Mouse (Mus musculus) CH12.LX (cell line): ENCODE data around the gene Hist1h2bg. TPM values are rescaled to one million over a fixed set of nuclear protein-coding genes. Genes with fewer than 3 reads are reported as not detected.

Experiments
- DNase-seq: peaks from one replicate; pipeline ENCODE4 v3.0.0-alpha.2; 2013; ENCODE audit errors: extremely low read depth
- H3K27ac ChIP-seq: 2 replicates; pipeline ENCODE4 v1.5.1; 2012; ENCODE audit warnings: low read depth, mild to moderate bottlenecking, control low read depth, moderate library complexity; ENCODE audit not compliant: insufficient read depth
- H3K27me3 ChIP-seq: replicated peaks from 2 replicates; pipeline ENCODE3; 2012; ENCODE audit warnings: inconsistent platforms
- H3K36me3 ChIP-seq, 2 experiments: replicated peaks in 1 of 2; 2 replicates each; pipeline versions ENCODE3 to v1.6.1; 2012; ENCODE audit warnings: inconsistent platforms in 1 of 2, low read length in 1 of 2, mild to moderate bottlenecking in 1 of 2, mixed read lengths in 1 of 2, moderate library complexity in 1 of 2; ENCODE audit not compliant: control insufficient read depth in 1 of 2, insufficient read depth in 1 of 2
- H3K4me1 ChIP-seq, 2 experiments: 2 replicates each; pipeline ENCODE4 v1.6.1; 2012; ENCODE audit warnings: inconsistent platforms in 1 of 2, moderate library complexity in 1 of 2; ENCODE audit not compliant: insufficient read depth in 2 of 2, control insufficient read depth in 1 of 2
- H3K4me2 ChIP-seq: 2 replicates; pipeline ENCODE4 v1.6.1; 2012; ENCODE audit warnings: low read depth, mild to moderate bottlenecking, control low read depth; ENCODE audit not compliant: poor library complexity, insufficient read depth, severe bottlenecking
- H3K4me3 ChIP-seq, 3 experiments: fragments of 150-350 bp in 1 of 3; sonication (generic) in 1 of 3; replicated peaks in 1 of 3; 2 replicates each; pipeline versions ENCODE3 to v1.5.1; 2011 to 2012; ENCODE audit warnings: low read depth in 2 of 3, low read length in 2 of 3, mild to moderate bottlenecking in 2 of 3, moderate library complexity in 2 of 3, control low read depth in 1 of 3, improper control_type of control experiment in 1 of 3, inconsistent platforms in 1 of 3, mixed read lengths in 1 of 3; ENCODE audit not compliant: poor library complexity in 1 of 3
- H3K79me2 ChIP-seq: replicated peaks from 2 replicates; pipeline ENCODE4 v1.6.1; 2012; ENCODE audit warnings: mild to moderate bottlenecking, moderate library complexity; ENCODE audit not compliant: control insufficient read depth, poor library complexity, insufficient read depth, severe bottlenecking; ENCODE audit errors: extremely low read depth
- H3K9ac ChIP-seq: 2 replicates; pipeline ENCODE4 v1.6.1; 2012; ENCODE audit warnings: low read depth, mild to moderate bottlenecking, control low read depth, moderate library complexity; ENCODE audit not compliant: insufficient read depth
- H3K9me3 ChIP-seq: replicated peaks from 2 replicates; pipeline ENCODE3; 2012; ENCODE audit warnings: low read length, inconsistent platforms, mixed read lengths
- BHLHE40 ChIP-seq: IDR thresholded peaks from 2 replicates; pipeline ENCODE4 v1.6.1; 2011; ENCODE audit warnings: mild to moderate bottlenecking, low read depth, low read length, improper control_type of control experiment
- CHD1 ChIP-seq: IDR thresholded peaks from 2 replicates; pipeline ENCODE4 v1.6.1; 2012; ENCODE audit warnings: low read depth, low read length, improper control_type of control experiment, inconsistent platforms
- CTCF ChIP-seq, 2 experiments: IDR thresholded peaks in 1 of 2; conservative IDR thresholded peaks in 1 of 2; 2 replicates each; pipeline ENCODE4 v1.5.1; 2011 to 2012; ENCODE audit warnings: low read depth in 2 of 2, low read length in 2 of 2, improper control_type of control experiment in 1 of 2, inconsistent platforms in 1 of 2, mild to moderate bottlenecking in 1 of 2, moderate library complexity in 1 of 2
- E2F4 ChIP-seq: IDR thresholded peaks from 2 replicates; pipeline ENCODE4 v1.6.1; 2011; ENCODE audit warnings: low read depth, low read length, improper control_type of control experiment; ENCODE audit not compliant: insufficient replicate concordance
- ELF1 ChIP-seq: IDR thresholded peaks from 2 replicates; pipeline ENCODE4 v1.6.1; 2014; ENCODE audit warnings: low read depth, mild to moderate bottlenecking, inconsistent platforms, low read length, improper control_type of control experiment
- ETS1 ChIP-seq: conservative IDR thresholded peaks from 2 replicates; pipeline ENCODE4 v1.6.1; 2012; ENCODE audit warnings: low read depth, mild to moderate bottlenecking, inconsistent platforms, low read length, improper control_type of control experiment, moderate library complexity
- GABPA ChIP-seq: IDR thresholded peaks from 2 replicates; pipeline ENCODE4 v1.6.1; 2012; ENCODE audit warnings: low read depth, low read length, improper control_type of control experiment, inconsistent platforms; ENCODE audit not compliant: insufficient replicate concordance
- HCFC1 ChIP-seq: IDR thresholded peaks from 2 replicates; pipeline ENCODE4 v1.6.1; 2012; ENCODE audit warnings: low read depth, mild to moderate bottlenecking, inconsistent platforms, low read length, improper control_type of control experiment
- IRF4 ChIP-seq: IDR thresholded peaks from 2 replicates; pipeline ENCODE4 v1.6.1; 2014; ENCODE audit warnings: low read depth, mild to moderate bottlenecking, inconsistent platforms, low read length, improper control_type of control experiment
- JUN ChIP-seq: IDR thresholded peaks from 2 replicates; pipeline ENCODE4 v1.6.1; 2011; ENCODE audit warnings: low read depth, mild to moderate bottlenecking, low read length, improper control_type of control experiment, moderate library complexity; ENCODE audit not compliant: insufficient read depth
- KAT2A ChIP-seq: IDR thresholded peaks from 2 replicates; pipeline ENCODE4 v1.6.1; 2012; ENCODE audit warnings: low read length, improper control_type of control experiment, inconsistent platforms; ENCODE audit not compliant: insufficient replicate concordance
- MAFK ChIP-seq: IDR thresholded peaks from 2 replicates; pipeline ENCODE4 v1.6.1; 2011; ENCODE audit warnings: low read length, improper control_type of control experiment; ENCODE audit not compliant: insufficient replicate concordance
- MAX ChIP-seq: IDR thresholded peaks from 2 replicates; pipeline ENCODE4 v1.6.1; 2011; ENCODE audit warnings: low read length, improper control_type of control experiment
- MEF2A ChIP-seq: IDR thresholded peaks from 2 replicates; pipeline ENCODE4 v1.6.1; 2014; ENCODE audit warnings: low read depth, mild to moderate bottlenecking, inconsistent platforms, low read length, improper control_type of control experiment, borderline replicate concordance
- MXI1 ChIP-seq: IDR thresholded peaks from 2 replicates; pipeline ENCODE4 v1.6.1; 2011; ENCODE audit warnings: mild to moderate bottlenecking, low read depth, low read length, improper control_type of control experiment
- NELFE ChIP-seq: IDR thresholded peaks from 2 replicates; pipeline ENCODE4 v1.6.1; 2011; ENCODE audit warnings: low read depth, low read length, improper control_type of control experiment
- NRF1 ChIP-seq: IDR thresholded peaks from 2 replicates; pipeline ENCODE4 v1.6.1; 2014; ENCODE audit warnings: low read depth, mild to moderate bottlenecking, inconsistent platforms, low read length, improper control_type of control experiment, moderate library complexity
- POLR2A ChIP-seq: IDR thresholded peaks from 2 replicates; pipeline ENCODE4 v1.6.1; 2011; ENCODE audit warnings: low read depth, mild to moderate bottlenecking, improper control_type of control experiment, low read length
- POLR2AphosphoS2 ChIP-seq: IDR thresholded peaks from 2 replicates; pipeline ENCODE4 v1.6.1; 2011; ENCODE audit warnings: low read depth, low read length, improper control_type of control experiment
- RAD21 ChIP-seq: IDR thresholded peaks from 2 replicates; pipeline ENCODE4 v1.6.1; 2011; ENCODE audit warnings: low read depth, mild to moderate bottlenecking, low read length, improper control_type of control experiment, moderate library complexity
- RCOR1 ChIP-seq: conservative IDR thresholded peaks from 2 replicates; pipeline ENCODE4 v1.6.1; 2012; ENCODE audit warnings: low read depth, mild to moderate bottlenecking, inconsistent platforms, low read length, improper control_type of control experiment
- SIN3A ChIP-seq: IDR thresholded peaks from 2 replicates; pipeline ENCODE4 v1.6.1; 2012; ENCODE audit warnings: low read length, improper control_type of control experiment, inconsistent platforms
- TBP ChIP-seq: conservative IDR thresholded peaks from 2 replicates; pipeline ENCODE4 v1.6.1; 2011; ENCODE audit warnings: low read depth, low read length, improper control_type of control experiment
- TCF12 ChIP-seq: IDR thresholded peaks from 2 replicates; pipeline ENCODE4 v1.6.1; 2014; ENCODE audit warnings: low read depth, mild to moderate bottlenecking, inconsistent platforms, low read length, improper control_type of control experiment
- UBTF ChIP-seq: IDR thresholded peaks from 2 replicates; pipeline ENCODE4 v1.6.1; 2012; ENCODE audit warnings: low read depth, mild to moderate bottlenecking, inconsistent platforms, low read length, improper control_type of control experiment, moderate library complexity
- USF2 ChIP-seq: conservative IDR thresholded peaks from 2 replicates; pipeline ENCODE4 v1.6.1; 2011; ENCODE audit warnings: low read depth, low read length, improper control_type of control experiment
- ZC3H11A ChIP-seq: IDR thresholded peaks from 2 replicates; pipeline ENCODE4 v1.6.1; 2012; ENCODE audit warnings: low read depth, mild to moderate bottlenecking, inconsistent platforms, low read length, improper control_type of control experiment
- ZKSCAN1 ChIP-seq: IDR thresholded peaks from 2 replicates; pipeline ENCODE4 v1.6.1; 2012; ENCODE audit warnings: low read depth, inconsistent platforms, low read length, improper control_type of control experiment, borderline replicate concordance
- ZMIZ1 ChIP-seq: IDR thresholded peaks from 2 replicates; pipeline ENCODE4 v1.6.1; 2012; ENCODE audit warnings: low read depth, mild to moderate bottlenecking, inconsistent platforms, low read length, improper control_type of control experiment
- dilution Hi-C: fragments of 300-500 bp; cut with MboI; formaldehyde crosslinking; loops from 2 replicates; pipeline ENCODE4 v1.14.3; 2020; ENCODE audit warnings: low sequenced_read_pairs; ENCODE audit not compliant: extremely low pct_unique_long_range_greater_than_20kb, extremely low pct_ligation_motif_present
- in situ Hi-C: fragments of 300-500 bp; cut with MboI; formaldehyde crosslinking; loops from 3 replicates; pipeline ENCODE4 v1.14.3; 2019; ENCODE audit warnings: low sequenced_read_pairs, low pct_ligation_motif_present, low pct_unique_long_range_greater_than_20kb, mixed read lengths
- polyA plus RNA-seq: library from polyadenylated mRNA; unstranded; fragments of >175 nt; gene quantifications from 2 replicates; pipeline ENCODE4 v1.2.1, GENCODE M21; 2012; ENCODE audit warnings: low read depth; ENCODE audit not compliant: insufficient read length
- total RNA-seq, 2 experiments: library from RNA; depleted of rRNA; stranded (reverse); fragments of 300-350 nt in 1 of 2; fragments of >200 nt in 1 of 2; gene quantifications; 2 replicates each; pipeline ENCODE4 v1.2.3; 2012 to 2014

Hist1h2bg gene
- total and polyA plus RNA-seq, 3 experiments, result 9.4 to 3,252 (median 136) TPM

- no peaks in the 10 kb centered on the region for H3K9me3 ChIP-seq
- H3K9ac ChIP-seq, result peak overlapping the region; percentile 73
- H3K27ac ChIP-seq, result peak overlapping the region; percentile 52; the same call in 1 of the 2 replicates
- no peaks in the 10 kb centered on the region for H3K27me3 ChIP-seq
- H3K4me1 ChIP-seq, result peaks cover 4 to 28% of the 10 kb centered on the region in 2 experiments; a peak in 3 of 4 replicates
- H3K79me2 ChIP-seq, result no peaks in the 10 kb centered on the region
- no peak for DNase-seq
- no peak overlapping the region for H3K4me3 ChIP-seq
- H3K36me3 ChIP-seq, result no peaks in the 10 kb centered on the region
- in situ Hi-C loops, result loop anchor here (25.0 kb wide), 1 partner anchor 1817 kb away; the partner anchor contains the start of gene Hist1h4j
- TF ChIP-seq MAX (no peak), ZKSCAN1 (no peak), HCFC1 (no peak), SIN3A (no peak), POLR2AphosphoS2 (no peak), ZC3H11A (no peak), RAD21 (no peak), TCF12 (no peak), CHD1 (no peak), JUN (no peak), ZMIZ1 (no peak), TBP (no peak), GABPA (no peak), POLR2A (no peak), USF2 (no peak), IRF4 (no peak)
- peak overlapping the region; percentile 65 for H3K4me2 ChIP-seq
- dilution Hi-C loops, result no loop called here
These were observed 16.8 kb upstream of the Hist1h2bg start for GRCm38 (mm10) chr13:23554393-23554792.

GRCm38 (mm10) chr13:23554925-23555838 is 16.0 kb upstream of the Hist1h2bg start:
- Histone ChIP-seq H3K27me3 (no peaks in the 10 kb centered on the region), H3K27ac (peak overlapping the region; percentile 83), H3K4me2 (peak overlapping the region; percentile 65), H3K36me3 (no peaks in the 10 kb centered on the region), H3K4me1 (peaks cover 4 to 28% of the 10 kb centered on the region in 2 experiments; a peak in 3 of 4 replicates), H3K79me2 (no peaks in the 10 kb centered on the region), H3K4me3 (peak overlapping the region; percentile 3 to 54 (median 50)), H3K9ac (peak overlapping the region; percentile 73), H3K9me3 (no peaks in the 10 kb centered on the region)
- dilution Hi-C loops, result no loop called here
- peak; percentile 92 for DNase-seq
- in situ Hi-C loops, result loop anchor here (25.0 kb wide), 1 partner anchor 1818 kb away; the partner anchor contains the start of gene Hist1h4j
- TF ChIP-seq RCOR1 (peak; percentile 95), UBTF (peak; percentile 97), E2F4 (peak; percentile 74; the same call in 1 of the 2 replicates), MEF2A (peak; percentile 58), KAT2A (0 out of 2 replicates have a peak, but pooled peaks have one; percentile 45), ZMIZ1 (peak; percentile 100), MXI1 (peak; percentile 41; the same call in 1 of the 2 replicates), MAFK (no peak; the same call in 1 of the 2 replicates), POLR2AphosphoS2 (peak; percentile 100), NRF1 (0 out of 2 replicates have a peak, but pooled peaks have one; percentile 37), ZKSCAN1 (no peak; the same call in 1 of the 2 replicates), SIN3A (peak; percentile 90), ELF1 (0 out of 2 replicates have a peak, but pooled peaks have one; percentile 36), ETS1 (peak; percentile 24; the same call in 1 of the 2 replicates), BHLHE40 (0 out of 2 replicates have a peak, but pooled peaks have one; percentile 4), TBP (peak; percentile 99), IRF4 (peak; percentile 60; the same call in 1 of the 2 replicates), CTCF (conservative IDR thresholded peaks at IDR 0.05 in 1 of 2, IDR thresholded peaks at IDR 0.05 in 1 of 2; ENCODE audit: low read depth in 2 of 2, low read length in 2 of 2) (no peak), NELFE (peak; percentile 100)
